Comparison of ENCODE assay signal across 15 mouse cellular contexts in genomic region chr4:145037631-145038416, GRCm38 (mm10).
DNase-seq lines count a peak whose midpoint lies in the region; ATAC-seq and TF ChIP-seq lines count a peak whose summit lies in the region.
"Had no signal": no experiment of that assay in that cellular context is flagged by ENCODE, and none has a peak within 500 bp of the region (broad histone marks: within the 10 kb centered on the region; RNA-seq: fewer than 3 reads in every experiment).

No protein-coding gene starts in this region.

- H3K9ac ChIP-seq in kidney, embryonic 14.5 days (ENCODE audit: low read depth, low read length) = no peak overlapping the region
- H3K9ac ChIP-seq in lung, postnatal 0 days (replicated peaks; ENCODE audit: low read depth) = no peak overlapping the region
- H3K9ac ChIP-seq in stomach, embryonic 14.5 days (replicated peaks; ENCODE audit: low read depth, low read length) = no peak overlapping the region
- H3K9ac ChIP-seq in forebrain, postnatal 0 days = no peak overlapping the region
- H3K9ac ChIP-seq: midbrain, embryonic 13.5 days; neural tube, embryonic 13.5 days had no signal

- DNase-seq in kidney, adult 11 months = no peak
- DNase-seq in lung, postnatal 0 days (ENCODE audit: low spot score) = peak; percentile 68
- DNase-seq in lung, postnatal 4 days = no peak
- peak; percentile 71 for DNase-seq in fat pad, adult 2 months (ENCODE audit: extremely low read depth, low read depth, low spot score)
- no peak for DNase-seq in ovary, postnatal 36 days (ENCODE audit: low spot score)
- DNase-seq in forebrain, postnatal 0 days = no peak
- DNase-seq: kidney, adult 18-20 months; layer of hippocampus, postnatal 36 days had no signal

- no peaks in the 10 kb centered on the region for H3K27me3 ChIP-seq in kidney, embryonic 14.5 days (ENCODE audit: control insufficient read depth, insufficient read depth, low read length)
- no peaks in the 10 kb centered on the region for H3K27me3 ChIP-seq in lung, postnatal 0 days (replicated peaks; ENCODE audit: insufficient read depth, low read length)
- no peaks in the 10 kb centered on the region for H3K27me3 ChIP-seq in stomach, embryonic 14.5 days (ENCODE audit: control insufficient read depth, insufficient read depth, low read length)
- H3K27me3 ChIP-seq in forebrain, postnatal 0 days (ENCODE audit: insufficient read depth, low read length) = no peaks in the 10 kb centered on the region
- H3K27me3 ChIP-seq: CH12.LX; midbrain, embryonic 13.5 days; neural tube, embryonic 13.5 days had no signal

- WGBS in kidney, embryonic 14.5 days = 61% methylated on average over 5 of the region's 5 CpGs
- WGBS in lung, postnatal 0 days = 35% methylated on average over 5 of the region's 5 CpGs
- 63% methylated on average over 5 of the region's 5 CpGs for WGBS in stomach, embryonic 14.5 days
- WGBS in forebrain, postnatal 0 days = 85% methylated on average over 5 of the region's 5 CpGs

- no peak for ATAC-seq in kidney, embryonic 14.5 days (ENCODE audit: low FRiP score, low TSS enrichment)
- ATAC-seq in lung, postnatal 0 days = peak; percentile 37
- no peak for ATAC-seq in stomach, embryonic 14.5 days (ENCODE audit: insufficient number of reproducible peaks, insufficient read depth, low FRiP score, low read depth)
- ATAC-seq in forebrain, postnatal 0 days = no peak
- ATAC-seq: midbrain, embryonic 13.5 days had no signal

- H3K4me3 ChIP-seq in kidney, embryonic 14.5 days (ENCODE audit: low read length) = no peak overlapping the region
- no peak overlapping the region for H3K4me3 ChIP-seq in lung, postnatal 0 days (ENCODE audit: low read depth, low read length)
- no peak overlapping the region for H3K4me3 ChIP-seq in stomach, embryonic 14.5 days (ENCODE audit: low read depth, low read length)
- H3K4me3 ChIP-seq in forebrain, postnatal 0 days (ENCODE audit: low read depth, low read length) = no peak overlapping the region
- H3K4me3 ChIP-seq: erythroblast, embryonic 14.5 days; hindbrain, embryonic 10.5 days; midbrain, embryonic 13.5 days; neural tube, embryonic 13.5 days had no signal

- no peak for TF ChIP-seq CTCF in lung, postnatal 0 days (IDR thresholded peaks at IDR 0.05)
- no peak for TF ChIP-seq CTCF in forebrain, postnatal 0 days (IDR thresholded peaks at IDR 0.05; ENCODE audit: low read depth)

- H3K27ac ChIP-seq in kidney, embryonic 14.5 days (ENCODE audit: low read depth, low read length) = peak overlapping the region; percentile 60; the same call in 1 of the 2 replicates
- peak overlapping the region; percentile 49 for H3K27ac ChIP-seq in lung, postnatal 0 days (ENCODE audit: low read length)
- peak overlapping the region; percentile 23; the same call in 1 of the 2 replicates for H3K27ac ChIP-seq in stomach, embryonic 14.5 days (ENCODE audit: low read length)
- no peak overlapping the region for H3K27ac ChIP-seq in forebrain, postnatal 0 days (ENCODE audit: low read depth, low read length)
- H3K27ac ChIP-seq: hindbrain, embryonic 10.5 days; midbrain, embryonic 13.5 days; neural tube, embryonic 13.5 days had no signal

- H3K9me3 ChIP-seq in kidney, embryonic 14.5 days (ENCODE audit: control insufficient read depth, low read length) = no peaks in the 10 kb centered on the region
- H3K9me3 ChIP-seq in lung, postnatal 0 days (ENCODE audit: low read length) = no peaks in the 10 kb centered on the region
- H3K9me3 ChIP-seq in stomach, embryonic 14.5 days (ENCODE audit: control insufficient read depth, low read depth, low read length) = no peaks in the 10 kb centered on the region
- no peaks in the 10 kb centered on the region for H3K9me3 ChIP-seq in forebrain, postnatal 0 days (ENCODE audit: low read length)
- H3K9me3 ChIP-seq: hindbrain, embryonic 10.5 days; midbrain, embryonic 13.5 days; neural tube, embryonic 13.5 days had no signal

- no peak overlapping the region for H3K4me2 ChIP-seq in kidney, embryonic 14.5 days (replicated peaks; ENCODE audit: low read depth, low read length)
- H3K4me2 ChIP-seq in lung, postnatal 0 days (replicated peaks; ENCODE audit: low read depth, low read length) = no peak overlapping the region
- H3K4me2 ChIP-seq in stomach, embryonic 14.5 days (replicated peaks; ENCODE audit: low read depth, low read length) = no peak overlapping the region
- H3K4me2 ChIP-seq in forebrain, postnatal 0 days (ENCODE audit: low read depth) = no peak overlapping the region
- H3K4me2 ChIP-seq: midbrain, embryonic 13.5 days; neural tube, embryonic 13.5 days had no signal

- H3K36me3 ChIP-seq in kidney, embryonic 14.5 days (ENCODE audit: control insufficient read depth, insufficient read depth, low read length) = no peaks in the 10 kb centered on the region; the same call in 1 of the 2 replicates
- peaks cover 10% of the 10 kb centered on the region; the same call in 1 of the 2 replicates for H3K36me3 ChIP-seq in lung, postnatal 0 days (ENCODE audit: insufficient read depth, low read length)
- peaks cover 3% of the 10 kb centered on the region; the same call in 1 of the 2 replicates for H3K36me3 ChIP-seq in stomach, embryonic 14.5 days (ENCODE audit: control insufficient read depth, insufficient read depth, low read length)
- peaks cover 41% of the 10 kb centered on the region for H3K36me3 ChIP-seq in forebrain, postnatal 0 days (ENCODE audit: insufficient read depth)

- peaks cover 44% of the 10 kb centered on the region for H3K4me1 ChIP-seq in kidney, embryonic 14.5 days (ENCODE audit: control insufficient read depth, insufficient read depth, low read length)
- H3K4me1 ChIP-seq in lung, postnatal 0 days (ENCODE audit: insufficient read depth, low read depth, low read length) = peaks cover 21% of the 10 kb centered on the region; the same call in 1 of the 2 replicates
- peaks cover 34% of the 10 kb centered on the region for H3K4me1 ChIP-seq in stomach, embryonic 14.5 days (ENCODE audit: control insufficient read depth, insufficient read depth, low read length)
- H3K4me1 ChIP-seq in forebrain, postnatal 0 days (ENCODE audit: insufficient read depth) = no peaks in the 10 kb centered on the region

- TF ChIP-seq EP300 in lung, postnatal 0 days (IDR thresholded peaks at IDR 0.05) = peak; percentile 32; the same call in 1 of the 2 replicates

Comparison
In these comparisons a context has a peak if more than half of its experiments do, and no peak if none do; other contexts are left out.
1. DNase-seq: peak in lung, postnatal 0 days (single experiment) and fat pad, adult 2 months (single experiment); none in kidney, adult 11 months (single experiment), lung, postnatal 4 days (0 of 2), ovary, postnatal 36 days (single experiment) and forebrain, postnatal 0 days (single experiment).